Mouse (Mus musculus) c-Kit-positive CD71-positive TER-119-negative erythroid progenitor cells, embryonic 14.5 days (primary cell): ENCODE results near the gene Dclk1.

ENCODE experiments used
- DNase-seq: peaks from one replicate; pipeline ENCODE4 v3.0.0-alpha.2; 2013; ENCODE audit warnings: low read depth

Gene Dclk1

DNA sequence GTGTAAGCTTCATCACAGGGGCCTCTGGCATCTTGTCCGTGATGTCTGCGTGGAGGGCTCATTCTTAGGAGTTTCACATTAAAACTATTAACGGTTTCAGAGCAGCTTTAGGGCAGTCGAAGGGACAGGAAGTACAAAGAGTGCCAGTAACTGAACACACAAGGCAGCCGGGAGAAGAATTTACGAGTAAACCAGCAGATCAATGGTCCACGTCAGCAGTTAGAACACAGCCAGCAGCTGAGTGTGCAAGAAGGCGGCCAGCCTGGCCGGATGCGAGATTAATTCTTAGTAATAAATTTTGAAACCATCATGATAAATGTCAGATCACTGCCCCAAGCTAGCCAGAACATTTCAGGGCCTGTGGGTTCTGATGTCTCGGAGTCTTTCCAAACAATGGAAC lies 94.7 kb downstream of the Dclk1 start:
- DNase-seq = no peak

- no peak for DNase-seq
These were observed 95.5 kb downstream of the Dclk1 start for GRCm38 (mm10) chr3:55337671-55338070.

DNA sequence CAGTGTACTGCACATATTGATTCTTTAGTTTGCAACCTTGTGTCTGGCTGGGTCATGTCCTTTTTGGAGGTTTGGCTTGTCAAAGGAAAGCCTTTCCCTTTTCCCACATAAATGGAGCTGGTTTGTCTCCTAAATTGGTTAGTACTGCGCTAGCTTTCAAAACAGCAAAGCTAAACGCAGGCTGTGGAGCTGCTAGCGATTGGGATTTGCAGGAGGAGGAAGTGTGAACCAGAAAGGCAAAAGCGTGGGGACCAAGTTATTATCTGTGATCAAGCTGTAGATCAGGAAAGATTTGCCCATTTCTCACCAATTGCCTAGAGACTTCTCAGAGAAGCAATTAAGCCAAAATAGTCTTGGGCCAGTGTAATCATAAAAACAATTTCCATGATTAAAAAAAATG lies 100.3 kb downstream of the Dclk1 start:
- DNase-seq = no peak

GRCm38 (mm10) chr3:55347371-55348025 lies 105.3 kb downstream of the Dclk1 start:
- no peak for DNase-seq

DNA sequence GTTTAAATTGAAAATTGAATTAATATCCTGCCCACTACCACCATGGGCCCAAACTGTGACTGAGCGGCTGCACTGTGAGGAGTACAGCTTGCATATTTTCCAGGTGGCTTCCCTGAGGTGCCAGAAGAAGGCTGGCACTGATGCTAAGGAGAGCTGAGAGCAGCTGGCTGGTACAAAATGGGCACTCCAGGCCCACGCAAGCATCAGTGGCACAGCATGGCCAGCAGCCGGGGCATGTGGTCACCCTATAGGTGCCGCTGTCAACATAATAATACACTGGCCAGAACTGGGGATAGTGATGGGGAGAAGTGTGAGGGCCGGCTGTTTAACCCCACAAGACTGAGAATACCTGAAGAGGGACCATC lies 105.8 kb downstream of the Dclk1 start:
- no peak for DNase-seq

DNA sequence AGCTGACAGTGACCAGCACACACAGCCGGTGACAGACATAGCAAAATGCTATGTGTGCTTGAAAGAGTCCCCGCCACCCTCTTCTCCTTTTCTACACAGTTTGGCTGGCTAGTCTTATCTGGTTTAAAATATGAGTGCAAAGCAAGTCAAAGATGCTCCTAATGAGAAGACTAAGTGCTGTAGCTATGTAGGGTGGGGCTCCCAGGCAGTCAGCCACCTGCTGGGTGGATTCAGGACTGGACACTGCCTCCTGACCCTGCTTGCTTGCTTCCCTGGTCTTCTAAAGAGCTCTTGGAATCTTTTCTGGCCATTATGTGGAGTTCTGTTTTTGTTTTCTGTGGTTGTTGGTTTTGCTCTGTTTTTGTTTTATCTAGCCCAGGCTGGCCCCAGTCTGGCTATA lies 108.0 kb downstream of the Dclk1 start:
- no peak for DNase-seq

GRCm38 (mm10) chr3:55351281-55352052 lies 109.3 kb downstream of the Dclk1 start:
- no peak for DNase-seq

DNA sequence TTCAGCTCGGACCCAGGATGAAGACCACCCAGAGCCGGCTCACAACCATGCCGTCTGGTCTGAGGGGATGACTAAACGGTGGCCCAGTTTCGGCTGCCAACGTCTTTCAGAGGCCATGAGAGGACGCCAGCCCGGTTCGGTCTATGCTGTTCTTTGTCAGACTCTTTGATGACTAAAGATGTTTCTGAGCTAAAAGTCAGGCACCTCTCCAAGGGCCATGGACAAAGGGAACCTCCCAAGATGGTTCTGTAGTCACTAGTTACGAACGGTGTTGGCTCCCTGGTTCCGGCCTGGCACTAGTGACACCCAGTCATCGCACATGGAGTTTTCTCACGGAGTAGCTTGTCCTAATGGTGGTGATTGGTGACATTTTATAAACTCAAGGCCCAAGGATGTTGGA lies 110.4 kb downstream of the Dclk1 start:
- no peak for DNase-seq

GRCm38 (mm10) chr3:55353169-55353568 lies 111.0 kb downstream of the Dclk1 start:
- no peak for DNase-seq

GRCm38 (mm10) chr3:55353909-55354511 lies 111.8 kb downstream of the Dclk1 start:
- no peak for DNase-seq

- DNase-seq = peak; percentile 15
These were observed 112.6 kb downstream of the Dclk1 start for GRCm38 (mm10) chr3:55354765-55355164.

- DNase-seq = no peak
These were observed 116.3 kb downstream of the Dclk1 start for GRCm38 (mm10) chr3:55358486-55358885.

GRCm38 (mm10) chr3:55360836-55361235 lies 118.7 kb downstream of the Dclk1 start:
- DNase-seq = no peak

DNA sequence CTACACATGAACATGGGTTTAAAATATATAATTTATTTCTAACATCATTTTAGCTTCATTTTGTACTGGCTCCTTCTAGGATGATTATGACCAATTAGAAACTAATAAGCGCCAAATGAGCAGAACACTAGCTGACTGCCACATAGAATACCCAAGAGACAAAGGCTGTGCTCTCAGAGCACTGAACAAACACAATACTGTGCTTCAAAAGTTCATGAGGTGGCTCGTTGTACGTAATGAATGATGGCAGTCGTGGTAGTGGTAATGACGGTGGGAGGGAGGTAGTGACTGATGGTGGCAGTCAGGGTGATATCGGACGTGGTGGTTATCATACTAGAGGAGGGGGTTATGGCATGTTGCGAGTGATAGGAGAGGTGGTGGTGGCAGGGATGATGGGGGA lies 125.0 kb downstream of the Dclk1 start:
- no peak for DNase-seq

GRCm38 (mm10) chr3:55369156-55369555 lies 127.0 kb downstream of the Dclk1 start:
- DNase-seq = no peak

GRCm38 (mm10) chr3:55373689-55374088 lies 131.5 kb downstream of the Dclk1 start:
- peak; percentile 2 for DNase-seq

GRCm38 (mm10) chr3:55378591-55378990 lies 136.4 kb downstream of the Dclk1 start:
- DNase-seq = no peak

DNA sequence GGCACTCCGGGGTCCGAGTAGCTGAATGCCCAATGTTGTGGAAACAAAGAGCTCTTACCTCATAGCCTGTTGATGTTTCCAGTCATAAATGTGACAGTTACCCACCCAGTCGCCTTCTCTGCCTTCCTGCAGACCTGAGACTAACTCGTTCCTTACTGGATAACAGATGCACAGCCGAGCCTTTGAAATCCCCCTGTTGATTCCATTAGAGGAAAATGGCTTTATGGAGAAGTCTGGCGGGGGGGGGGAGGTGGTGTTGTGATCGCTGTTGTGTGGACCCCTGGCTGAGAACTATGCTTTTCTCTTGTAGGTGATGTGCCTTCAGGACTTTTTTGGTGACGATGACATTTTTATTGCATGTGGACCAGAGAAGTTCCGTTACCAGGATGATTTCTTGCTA lies 138.3 kb downstream of the Dclk1 start:
- DNase-seq = no peak

DNA sequence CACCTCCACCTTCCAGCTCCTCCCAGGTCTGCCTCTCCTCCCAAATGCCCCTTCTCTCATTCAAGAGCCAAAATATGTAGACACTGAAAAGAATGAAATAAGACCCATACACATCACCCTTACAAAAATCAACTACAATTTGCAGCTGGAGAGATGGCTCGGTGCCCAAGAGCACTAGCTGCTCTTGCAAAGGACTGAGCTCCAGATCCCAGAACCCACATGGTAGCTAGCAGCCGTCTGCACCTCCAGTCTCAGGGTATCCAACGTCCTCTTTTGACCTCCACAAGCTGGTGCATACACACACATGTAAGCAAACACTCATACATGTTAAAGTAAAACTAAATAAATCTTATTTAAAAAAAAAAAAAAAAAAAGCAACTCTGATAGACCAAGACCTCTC lies 150.4 kb downstream of the Dclk1 start:
- no peak for DNase-seq

DNA sequence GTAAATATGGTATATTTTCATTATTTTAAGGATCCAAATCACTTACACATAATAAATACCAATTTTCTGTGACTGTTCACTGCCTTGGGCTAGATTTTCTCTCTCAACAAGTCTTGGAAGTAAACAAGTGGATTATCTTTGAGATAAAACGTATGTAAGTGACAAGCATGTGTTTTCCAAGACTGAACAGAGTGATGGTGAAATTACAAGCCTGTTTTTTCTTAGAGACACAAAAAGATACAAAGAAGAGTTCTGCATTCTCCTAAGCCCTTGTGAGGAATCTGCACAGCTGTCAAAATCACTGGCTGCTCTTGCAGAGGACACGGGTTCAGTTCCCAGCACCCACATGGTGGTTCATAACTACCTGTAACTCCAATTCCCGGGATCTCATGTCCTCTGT lies 151.4 kb downstream of the Dclk1 start:
- DNase-seq = no peak

- DNase-seq = no peak
These were observed 154.6 kb downstream of the Dclk1 start for GRCm38 (mm10) chr3:55396792-55397191.

DNA sequence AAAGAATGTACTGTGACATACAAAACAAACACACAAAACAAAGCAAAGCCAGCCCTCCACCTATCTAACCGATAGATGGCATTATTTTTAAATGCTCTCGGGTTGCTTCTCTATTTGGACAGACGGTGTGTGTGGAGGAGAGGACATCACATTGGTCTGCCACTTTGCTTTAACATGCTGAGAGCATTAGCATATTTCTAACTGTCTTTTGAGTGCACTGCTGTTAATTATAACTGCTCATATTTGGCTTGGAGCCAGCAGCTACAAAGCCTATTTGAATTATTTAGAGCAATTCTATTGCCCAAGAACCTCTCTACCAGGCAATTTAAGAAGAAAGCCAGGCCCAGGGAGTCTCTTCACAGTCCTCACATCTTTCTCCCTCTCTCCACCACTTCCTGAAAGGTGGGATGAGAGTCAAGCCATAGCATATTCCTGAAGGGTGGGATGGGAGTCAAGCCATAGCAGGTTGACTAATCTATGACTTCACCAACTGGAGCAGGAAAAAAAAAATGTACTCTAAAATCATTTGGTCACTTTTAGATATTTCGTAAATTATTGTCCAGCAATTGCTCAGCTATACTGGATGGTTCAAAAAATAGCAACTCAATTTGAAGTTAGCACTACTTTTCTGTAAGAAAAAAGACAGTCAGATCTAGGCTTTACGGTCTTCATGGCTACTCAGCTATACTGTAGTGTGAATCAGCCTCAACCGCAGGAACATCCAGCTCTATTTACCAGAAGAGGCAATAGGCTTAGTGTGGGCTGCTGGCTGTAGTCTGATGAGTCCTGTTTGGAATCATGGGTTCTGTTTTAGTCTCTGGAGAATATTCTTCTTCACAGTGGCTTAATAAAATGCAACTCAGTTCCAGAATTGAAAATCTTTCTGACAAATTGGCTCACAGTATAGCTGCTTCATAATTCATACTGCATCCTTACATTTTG lies 155.9 kb downstream of the Dclk1 start:
- no peak for DNase-seq
